Mouse (Mus musculus): ENCODE results near the gene Gata1. TPM values are rescaled to one million over a fixed set of nuclear protein-coding genes. Genes with fewer than 3 reads are reported as not detected.

Gene Gata1
- polyA plus RNA-seq, 1 experiment from 2014 or later = 1.4 TPM

DNA sequence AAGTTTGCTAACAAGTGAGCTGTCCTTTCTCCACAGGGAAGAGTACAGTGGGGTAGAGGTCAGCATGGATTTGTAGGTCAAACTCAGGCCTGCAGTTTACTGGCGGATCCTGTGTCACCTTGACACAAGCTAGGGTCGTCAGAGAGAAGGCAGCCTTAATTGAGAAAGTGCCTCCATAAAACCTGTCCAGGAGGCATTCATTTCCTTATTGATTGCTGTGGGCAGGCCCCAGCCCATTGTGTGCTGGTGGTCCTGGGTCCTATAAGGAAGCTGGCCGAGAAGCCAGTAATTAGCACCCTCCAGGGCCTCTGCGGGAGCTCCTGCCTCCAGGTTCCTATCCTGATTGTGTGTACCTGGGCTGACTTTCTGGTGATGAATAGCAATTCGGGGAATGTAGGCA is 24.1 kb upstream of the Gata1 start:
- Histone ChIP-seq H3K4me1 (no peaks in the 10 kb centered on the region), H3K9me3 (no peaks in the 10 kb centered on the region), H3K9ac (no peak overlapping the region), H3K4me3 (no peak overlapping the region), H3K36me3 (no peaks in the 10 kb centered on the region), H3K4me2 (no peak overlapping the region), H3K27ac (no peak overlapping the region), H3K27me3 (no peaks in the 10 kb centered on the region)
- 38% methylated on average over 5 of the region's 5 CpGs for WGBS
- no peak for ATAC-seq (ENCODE audit: borderline replicate concordance, extremely low read depth, low FRiP score, low TSS enrichment)

DNA sequence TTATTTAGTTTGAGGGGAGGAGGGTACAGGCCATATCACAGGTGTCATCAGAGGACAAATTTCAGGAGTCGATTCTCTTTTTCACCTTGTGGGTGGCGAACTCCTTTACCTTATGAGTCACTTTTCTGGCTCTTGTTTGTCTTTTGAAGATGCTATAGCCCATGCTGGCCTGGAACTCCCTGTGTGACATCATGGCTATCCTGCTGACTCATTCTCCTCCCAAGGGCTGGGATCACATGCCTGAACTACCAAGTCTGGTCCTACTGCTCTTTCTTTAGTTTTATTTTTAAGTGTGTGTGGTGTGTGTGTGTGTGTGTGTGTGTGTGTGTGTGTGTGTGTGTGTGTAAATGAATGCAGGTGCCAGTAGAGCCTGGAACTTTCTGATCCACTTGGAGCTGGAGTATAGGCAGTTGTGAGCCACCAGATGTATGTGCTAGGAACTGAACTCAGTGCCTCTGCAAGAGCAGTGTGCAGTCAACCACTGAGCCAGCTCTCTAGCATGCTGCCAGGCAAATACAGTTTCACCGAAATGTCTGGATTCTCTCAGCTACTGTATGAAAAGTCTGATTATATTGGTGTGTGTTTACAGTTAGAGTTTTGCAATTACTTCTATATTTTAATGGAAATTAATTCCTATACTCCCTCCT is 22.8 kb upstream of the Gata1 start:
- H3K4me1 ChIP-seq = no peaks in the 10 kb centered on the region
- H3K27ac ChIP-seq = no peak overlapping the region
- H3K9me3 ChIP-seq = no peaks in the 10 kb centered on the region
- no peak overlapping the region for H3K4me3 ChIP-seq
- no peaks in the 10 kb centered on the region for H3K36me3 ChIP-seq
- 71% methylated on average over 3 of the region's 3 CpGs for WGBS
- no peak overlapping the region for H3K9ac ChIP-seq
- ATAC-seq (ENCODE audit: borderline replicate concordance, extremely low read depth, low FRiP score, low TSS enrichment) = no peak
- no peak overlapping the region for H3K4me2 ChIP-seq
- no peaks in the 10 kb centered on the region for H3K27me3 ChIP-seq

DNA sequence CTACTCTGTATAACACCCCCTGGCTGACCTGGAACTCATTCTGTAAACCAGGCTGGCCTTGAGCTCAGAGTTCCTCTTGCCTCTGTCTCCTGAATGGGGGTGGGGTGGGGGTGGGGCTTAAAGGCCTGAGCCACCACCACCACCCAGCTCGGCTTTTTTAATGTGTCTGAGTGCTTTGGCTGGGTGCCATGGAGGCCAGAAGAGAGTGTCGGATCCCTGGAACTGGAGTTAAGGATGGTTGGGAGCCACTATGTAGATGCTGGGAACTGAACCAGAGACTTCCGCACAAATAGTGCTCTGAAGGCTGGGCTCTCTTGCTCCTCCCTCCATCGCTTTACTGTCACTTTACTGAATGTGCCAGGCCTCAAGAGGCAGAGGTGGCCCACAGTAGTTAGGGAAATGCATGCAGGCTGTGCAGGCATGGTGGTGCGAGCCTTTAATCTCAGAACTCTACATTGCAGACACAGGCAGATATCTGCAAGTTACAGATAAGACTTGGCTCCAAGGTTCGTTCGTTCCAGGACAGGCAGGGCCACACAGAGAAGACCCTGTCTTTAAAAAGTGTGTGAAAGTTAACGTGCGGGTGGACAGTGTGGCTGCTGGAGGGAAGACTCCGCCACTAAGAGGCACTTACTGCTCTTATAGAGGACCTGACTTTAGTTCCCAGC is 15.3 kb upstream of the Gata1 start:
- H3K27ac ChIP-seq = no peak overlapping the region
- no peak overlapping the region for H3K4me3 ChIP-seq
- H3K27me3 ChIP-seq = no peaks in the 10 kb centered on the region
- H3K4me1 ChIP-seq = no peaks in the 10 kb centered on the region
- no peak overlapping the region for H3K4me2 ChIP-seq
- no peak overlapping the region for H3K9ac ChIP-seq
- no peaks in the 10 kb centered on the region for H3K36me3 ChIP-seq
- WGBS = 55% methylated on average over 10 of the region's 10 CpGs
- ATAC-seq (ENCODE audit: borderline replicate concordance, extremely low read depth, low FRiP score, low TSS enrichment) = no peak; the same call in 1 of the 2 replicates
- no peaks in the 10 kb centered on the region for H3K9me3 ChIP-seq

DNA sequence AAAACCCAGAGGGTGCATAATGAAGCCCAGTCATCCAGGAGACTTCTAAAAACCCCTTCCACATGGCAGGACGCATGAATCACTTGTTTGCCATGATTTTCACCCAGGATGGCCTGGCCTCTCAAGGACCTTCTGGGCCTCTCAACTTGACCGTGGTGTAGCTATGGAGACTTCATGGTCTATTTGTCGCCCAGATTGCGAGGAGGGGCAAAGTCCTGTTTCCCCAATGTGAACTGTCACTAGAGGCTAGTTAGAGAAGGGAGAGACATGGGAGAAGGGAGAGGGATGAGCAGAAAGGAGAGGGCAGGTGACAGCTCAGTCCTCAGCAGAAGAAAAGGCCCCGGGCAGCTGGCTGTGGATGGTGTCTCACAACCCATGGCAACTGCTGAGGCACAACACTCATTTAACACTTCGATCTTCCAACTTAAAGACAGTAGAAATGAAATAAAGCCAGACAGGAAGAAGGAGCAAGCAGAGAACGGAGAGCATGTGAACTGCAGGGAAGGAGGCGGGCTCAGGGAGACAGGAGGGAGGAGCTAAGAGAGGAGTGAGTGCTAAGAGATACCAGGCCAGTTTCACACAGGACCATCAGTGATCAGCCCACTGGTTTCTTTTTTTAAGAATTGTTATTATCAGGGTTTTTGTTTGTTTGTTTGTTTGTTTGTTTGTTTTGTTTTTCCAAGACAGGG is 14.7 kb upstream of the Gata1 start:
- no peak for ATAC-seq (ENCODE audit: borderline replicate concordance, extremely low read depth, low FRiP score, low TSS enrichment)
- WGBS = 54% methylated on average over 8 of the region's 8 CpGs
- Histone ChIP-seq H3K4me2 (no peak overlapping the region), H3K4me3 (no peak overlapping the region), H3K27me3 (no peaks in the 10 kb centered on the region), H3K36me3 (no peaks in the 10 kb centered on the region), H3K9ac (no peak overlapping the region), H3K9me3 (no peaks in the 10 kb centered on the region), H3K4me1 (no peaks in the 10 kb centered on the region), H3K27ac (no peak overlapping the region)

DNA sequence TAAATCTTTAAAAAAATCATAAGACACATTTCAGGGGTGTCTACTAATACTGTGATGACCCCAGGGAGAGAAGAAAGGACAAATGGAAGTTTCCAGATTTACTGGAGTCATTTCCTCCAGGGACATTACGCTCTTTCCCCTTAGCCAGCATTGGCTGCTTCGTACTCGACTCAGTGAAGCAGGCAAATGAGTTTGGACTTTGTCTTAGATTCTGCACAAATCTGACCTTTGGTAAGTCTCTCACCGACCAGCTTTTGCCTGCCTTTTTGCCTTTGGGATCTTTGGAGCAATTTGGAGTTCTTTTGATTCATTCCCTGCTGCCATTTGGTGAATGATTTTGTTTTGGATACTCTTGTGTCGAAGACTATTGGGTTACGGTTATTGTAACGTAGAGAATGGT is 3.5 kb upstream of the Gata1 start:
- H3K36me3 ChIP-seq = no peaks in the 10 kb centered on the region
- no peak overlapping the region for H3K27ac ChIP-seq
- H3K9me3 ChIP-seq = no peaks in the 10 kb centered on the region
- H3K4me2 ChIP-seq = no peak overlapping the region
- no peaks in the 10 kb centered on the region for H3K27me3 ChIP-seq
- H3K4me1 ChIP-seq = no peaks in the 10 kb centered on the region
- no peak overlapping the region for H3K9ac ChIP-seq
- no peak for ATAC-seq (ENCODE audit: borderline replicate concordance, extremely low read depth, low FRiP score, low TSS enrichment)
- no peak overlapping the region for H3K4me3 ChIP-seq
- 87% methylated on average over 7 of the region's 7 CpGs for WGBS

DNA sequence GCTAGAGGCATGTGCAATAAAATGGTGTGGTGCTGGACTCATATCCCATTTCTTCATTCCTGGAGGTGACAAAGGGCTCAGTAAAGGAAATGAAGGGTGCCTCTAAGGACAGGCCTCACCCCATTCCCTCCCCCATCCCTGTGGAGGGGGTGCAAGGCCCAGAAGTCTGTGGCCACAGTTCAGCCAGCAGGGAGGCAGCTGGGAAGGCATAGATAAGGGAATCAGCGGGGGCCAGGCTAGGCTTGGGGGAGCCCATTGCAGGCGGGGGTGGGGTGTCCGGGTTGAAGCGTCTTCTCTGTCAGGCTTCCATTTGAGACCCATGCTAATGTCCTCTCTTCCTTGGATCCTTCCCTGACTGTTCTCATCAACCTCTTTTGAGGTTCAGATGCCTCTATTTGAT is 6.6 kb downstream of the Gata1 start:
- no peak overlapping the region for H3K4me2 ChIP-seq
- no peak overlapping the region for H3K9ac ChIP-seq
- no peak overlapping the region for H3K27ac ChIP-seq
- H3K9me3 ChIP-seq = no peaks in the 10 kb centered on the region
- no peaks in the 10 kb centered on the region for H3K27me3 ChIP-seq
- H3K4me3 ChIP-seq = no peak overlapping the region
- no peaks in the 10 kb centered on the region for H3K36me3 ChIP-seq
- ATAC-seq (ENCODE audit: borderline replicate concordance, extremely low read depth, low FRiP score, low TSS enrichment) = peak; percentile 65; the same call in 1 of the 2 replicates
- H3K4me1 ChIP-seq = no peaks in the 10 kb centered on the region
- 36% methylated on average over 4 of the region's 4 CpGs for WGBS

DNA sequence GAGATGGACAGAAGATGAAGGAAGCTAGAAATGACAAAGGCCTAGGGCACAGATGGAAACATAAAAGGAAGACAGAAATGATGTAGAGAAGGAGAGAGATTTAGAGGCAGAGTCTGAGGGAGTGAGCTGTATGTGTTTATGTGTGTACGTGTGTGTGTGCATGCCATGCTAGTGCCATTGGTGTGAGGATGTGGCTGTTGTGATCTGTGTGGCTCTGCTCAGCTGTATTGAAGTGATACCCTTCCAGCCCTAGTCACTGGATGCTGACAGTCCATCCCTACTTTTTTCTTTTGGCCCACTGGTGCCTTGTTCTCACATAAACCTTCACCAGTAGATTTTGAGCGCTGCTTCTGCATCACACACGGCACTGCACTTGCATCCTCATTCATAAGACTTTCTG is 9.0 kb downstream of the Gata1 start:
- no peak overlapping the region for H3K9ac ChIP-seq
- H3K4me2 ChIP-seq = no peak overlapping the region
- ATAC-seq (ENCODE audit: borderline replicate concordance, extremely low read depth, low FRiP score, low TSS enrichment) = no peak
- no peak overlapping the region for H3K27ac ChIP-seq
- no peak overlapping the region for H3K4me3 ChIP-seq
- H3K9me3 ChIP-seq = no peaks in the 10 kb centered on the region
- WGBS = 68% methylated on average over 3 of the region's 3 CpGs
- H3K36me3 ChIP-seq = no peaks in the 10 kb centered on the region
- H3K4me1 ChIP-seq = no peaks in the 10 kb centered on the region
- H3K27me3 ChIP-seq = no peaks in the 10 kb centered on the region

DNA sequence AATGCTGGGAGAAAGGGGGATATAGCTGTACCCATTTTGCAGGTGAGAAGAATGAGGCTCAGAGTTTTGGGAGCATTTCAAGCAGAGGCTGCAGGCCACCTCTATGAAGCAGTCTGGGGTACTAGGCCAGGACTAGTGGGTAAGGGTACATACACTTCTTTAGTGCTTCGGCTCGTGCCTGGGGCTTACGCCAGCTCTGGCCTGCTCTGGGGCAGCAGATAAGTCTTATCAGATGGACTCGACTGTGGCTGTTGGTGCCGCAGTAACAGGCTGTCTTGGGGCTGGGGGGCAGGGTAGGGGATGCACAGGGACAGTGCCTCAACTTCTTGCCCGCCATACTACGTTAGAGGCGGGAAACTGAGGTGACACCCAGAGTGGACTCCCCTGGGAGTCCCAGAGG is 9.6 kb downstream of the Gata1 start:
- H3K4me3 ChIP-seq = no peak overlapping the region
- H3K27me3 ChIP-seq = no peaks in the 10 kb centered on the region
- H3K27ac ChIP-seq = no peak overlapping the region
- no peak overlapping the region for H3K4me2 ChIP-seq
- no peak overlapping the region for H3K9ac ChIP-seq
- no peak for ATAC-seq (ENCODE audit: borderline replicate concordance, extremely low read depth, low FRiP score, low TSS enrichment)
- no peaks in the 10 kb centered on the region for H3K36me3 ChIP-seq
- no peaks in the 10 kb centered on the region for H3K9me3 ChIP-seq
- WGBS = 72% methylated on average over 8 of the region's 8 CpGs
- H3K4me1 ChIP-seq = no peaks in the 10 kb centered on the region

DNA sequence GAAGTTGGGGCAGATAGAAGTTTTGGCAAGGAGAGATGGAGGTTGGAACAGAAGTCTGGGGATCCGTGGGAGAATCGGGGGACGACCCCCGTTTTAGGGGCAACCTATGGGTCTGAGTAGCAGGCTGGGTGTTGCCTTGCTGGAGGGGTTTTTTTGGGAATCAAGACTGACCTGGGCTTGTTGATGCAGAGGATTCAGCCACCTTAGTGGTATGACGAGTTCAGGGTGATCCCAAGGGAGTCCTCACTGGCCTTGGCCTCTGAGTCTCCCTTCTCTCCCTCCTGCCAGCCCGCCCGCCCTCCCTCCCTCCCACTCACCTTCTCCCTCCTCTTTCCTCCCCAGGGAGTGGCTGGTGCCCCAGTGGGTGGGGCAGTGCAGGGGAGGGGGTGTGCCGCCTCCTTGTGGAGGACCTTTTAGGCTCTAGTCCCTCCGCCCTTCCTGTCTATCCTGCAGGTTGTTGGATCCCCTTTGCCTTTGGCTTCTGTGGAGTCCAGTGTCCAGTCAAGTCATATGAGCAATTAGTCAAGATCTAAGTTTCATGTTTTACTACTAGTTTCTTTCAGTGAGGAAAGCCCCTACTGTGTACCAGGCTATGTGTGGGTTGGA is 10.2 kb downstream of the Gata1 start:
- WGBS = 61% methylated on average over 9 of the region's 9 CpGs
- H3K27me3 ChIP-seq = no peaks in the 10 kb centered on the region
- no peak overlapping the region for H3K4me3 ChIP-seq
- no peaks in the 10 kb centered on the region for H3K9me3 ChIP-seq
- no peak for ATAC-seq (ENCODE audit: borderline replicate concordance, extremely low read depth, low FRiP score, low TSS enrichment)
- H3K4me2 ChIP-seq = no peak overlapping the region
- no peaks in the 10 kb centered on the region for H3K4me1 ChIP-seq
- H3K9ac ChIP-seq = no peak overlapping the region
- no peaks in the 10 kb centered on the region for H3K36me3 ChIP-seq
- no peak overlapping the region for H3K27ac ChIP-seq

DNA sequence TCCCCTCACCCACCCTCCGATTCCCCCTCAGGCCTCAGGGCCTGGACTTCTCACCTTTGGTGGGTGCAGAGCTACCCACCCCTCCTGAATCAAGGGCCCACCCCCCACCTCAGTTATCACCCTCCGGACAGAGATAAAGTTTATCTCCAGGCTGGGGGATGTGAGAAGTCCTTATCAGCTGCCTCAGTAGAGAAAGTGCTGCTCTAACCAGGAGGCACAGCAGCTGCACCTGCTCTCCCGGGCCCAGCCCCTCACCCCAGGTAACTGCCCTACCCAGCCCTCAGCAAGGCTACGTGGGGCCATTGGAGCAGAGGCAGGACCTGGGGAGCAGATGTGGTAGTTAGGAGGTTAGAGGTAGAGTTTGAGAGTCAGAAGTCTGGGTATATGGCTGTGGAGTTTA is 11.7 kb downstream of the Gata1 start:
- H3K9ac ChIP-seq = no peak overlapping the region
- no peaks in the 10 kb centered on the region for H3K9me3 ChIP-seq
- H3K4me3 ChIP-seq = no peak overlapping the region
- no peaks in the 10 kb centered on the region for H3K36me3 ChIP-seq
- no peak for ATAC-seq (ENCODE audit: borderline replicate concordance, extremely low read depth, low FRiP score, low TSS enrichment)
- WGBS = 49% methylated on average over 4 of the region's 4 CpGs
- no peak overlapping the region for H3K4me2 ChIP-seq
- H3K27ac ChIP-seq = no peak overlapping the region
- H3K4me1 ChIP-seq = no peaks in the 10 kb centered on the region
- H3K27me3 ChIP-seq = no peaks in the 10 kb centered on the region

DNA sequence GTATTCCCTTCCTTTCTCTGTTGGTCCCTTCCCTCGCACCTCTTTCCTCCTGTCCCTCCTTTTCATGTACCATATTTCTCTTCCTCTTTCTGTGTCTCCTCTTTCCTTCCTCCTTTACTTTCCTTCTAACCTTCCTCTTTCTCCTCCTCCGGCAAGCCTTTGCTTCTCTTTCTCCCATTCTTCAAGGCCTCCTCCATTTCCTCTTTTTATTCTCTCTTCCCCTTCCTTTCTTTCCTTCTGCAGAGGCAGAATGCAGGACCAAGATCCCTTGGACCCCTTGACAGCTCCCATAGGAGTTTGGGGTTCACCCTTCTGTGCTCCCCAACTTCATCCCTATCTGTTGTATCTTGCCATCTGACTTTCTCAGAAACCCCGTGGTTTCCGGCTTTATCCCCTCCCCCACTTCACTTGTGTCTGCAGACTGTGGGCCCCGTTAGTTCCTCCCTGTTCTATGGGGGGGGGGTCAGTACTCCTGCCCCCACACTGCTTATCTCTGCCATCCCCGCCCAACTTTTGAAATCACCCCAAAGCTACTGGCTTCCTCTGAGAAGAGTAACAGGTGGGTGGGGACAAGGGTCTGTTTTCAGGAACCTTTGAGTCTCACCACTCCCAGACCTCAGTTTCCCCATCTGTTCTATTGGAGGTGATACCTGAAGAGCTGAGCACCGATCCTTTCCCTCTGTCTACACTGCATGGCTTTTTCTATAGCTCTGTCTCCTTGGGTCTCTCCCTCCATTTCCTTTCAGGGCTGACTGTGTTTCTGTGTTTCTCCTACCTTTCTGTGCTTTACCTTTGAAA is 13.8 kb downstream of the Gata1 start:
- no peak for ATAC-seq (ENCODE audit: borderline replicate concordance, extremely low read depth, low FRiP score, low TSS enrichment)
- no peak overlapping the region for H3K4me2 ChIP-seq
- 60% methylated on average over 7 of the region's 7 CpGs for WGBS

More for the DNA sequence above, 13.8 kb downstream of the Gata1 start:
- Histone ChIP-seq H3K4me1 (no peaks in the 10 kb centered on the region), H3K9ac (no peak overlapping the region), H3K27ac (no peak overlapping the region), H3K27me3 (no peaks in the 10 kb centered on the region), H3K4me3 (no peak overlapping the region), H3K9me3 (no peaks in the 10 kb centered on the region), H3K36me3 (no peaks in the 10 kb centered on the region)

All from lung, embryonic 15.5 days (tissue).